Mouse (Mus musculus) spleen, postnatal 4 days (tissue): Measurements from ENCODE around the gene Gsg1l2.

ENCODE experiments used
- DNase-seq, 2 experiments: peaks; one replicate each; pipeline ENCODE4 v3.0.0; 2022; ENCODE audit warnings: low spot score in 2 of 2

Gene Gsg1l2

GRCm38 (mm10) chr11:67774379-67774778 is at the start of gene Gsg1l2:
Gsg1l2 (plus strand) TSS chr11:67774608.
- no peak for DNase-seq

- DNase-seq: no peak
Observed at GRCm38 (mm10) chr11:67727095-67727494, 47.3 kb upstream of the Gsg1l2 start.

DNA sequence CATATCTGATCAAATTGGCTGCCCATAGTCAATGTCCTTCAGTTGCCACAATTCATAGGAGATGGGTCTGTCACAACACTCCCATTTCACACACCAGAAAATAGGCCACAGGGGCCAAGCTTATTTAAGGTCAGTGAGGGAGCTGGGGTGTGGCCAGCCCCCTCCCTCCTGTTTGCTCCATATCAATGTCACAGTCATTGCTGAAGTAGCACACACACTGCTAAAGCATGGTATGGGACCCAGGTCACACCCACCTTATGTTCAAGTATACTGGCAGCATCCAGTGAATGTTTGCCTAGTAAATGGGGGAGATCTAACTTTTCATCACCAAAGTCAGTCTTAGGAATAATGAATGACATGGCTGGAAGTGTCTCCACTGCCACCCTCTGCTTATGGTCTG is 45.7 kb upstream of the Gsg1l2 start:
- DNase-seq: no peak

DNA sequence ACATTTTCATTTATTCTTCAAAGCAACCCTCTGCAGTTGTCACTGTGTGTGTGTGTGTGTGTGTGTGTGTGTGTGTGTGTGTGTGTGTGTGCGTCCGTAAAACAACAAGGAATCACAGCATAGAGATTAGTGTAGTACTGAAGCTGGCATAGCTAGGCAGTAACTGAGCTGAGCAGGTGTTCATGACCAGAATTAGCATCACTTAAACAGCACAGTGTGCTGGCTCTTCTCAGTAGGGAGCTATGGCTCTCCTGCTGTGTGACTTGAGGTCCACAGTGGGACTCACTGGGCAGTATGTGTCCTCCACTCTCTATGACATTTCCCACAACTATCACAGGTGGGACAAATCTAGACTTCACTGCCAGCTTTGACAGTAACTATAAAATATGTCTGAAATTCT is 43.4 kb upstream of the Gsg1l2 start:
- DNase-seq: no peak

DNA sequence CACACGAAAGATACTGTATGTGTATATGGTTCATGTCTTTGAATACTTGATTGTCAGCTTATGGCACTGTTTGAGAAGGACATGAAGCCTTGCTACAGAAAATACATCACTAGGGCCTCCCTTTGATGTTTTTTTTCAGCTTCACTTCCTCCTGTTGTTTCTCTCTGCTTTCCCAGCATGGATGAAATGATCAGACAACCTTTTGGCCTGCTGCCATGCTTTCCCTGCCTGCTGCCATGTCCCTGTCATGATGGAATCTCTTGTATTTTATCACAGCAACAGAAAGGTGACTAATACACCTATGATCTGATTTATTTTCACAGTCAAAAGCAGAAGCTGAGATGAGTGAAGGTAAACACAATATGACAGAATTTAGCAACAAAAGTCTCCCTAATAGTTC is 40.7 kb upstream of the Gsg1l2 start:
- no peak for DNase-seq

DNA sequence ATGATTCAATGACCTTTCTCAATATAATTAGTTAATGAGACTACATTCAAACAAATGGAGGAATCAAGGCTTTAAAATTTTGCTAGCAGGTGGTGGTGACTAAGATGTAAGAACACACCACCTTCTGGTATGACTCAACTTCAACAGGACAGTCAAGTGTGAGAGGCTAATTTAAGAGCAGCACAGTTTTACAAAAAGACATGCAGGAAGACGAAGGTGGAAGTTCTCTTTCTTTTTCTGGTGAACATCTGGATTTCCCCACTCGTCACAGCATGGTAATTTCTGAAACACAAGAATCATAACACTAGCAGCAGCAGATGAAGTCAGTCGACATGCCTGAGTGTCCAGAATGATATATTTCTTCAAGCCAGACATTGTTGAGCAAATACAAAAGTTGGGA is 39.8 kb upstream of the Gsg1l2 start:
- no peak for DNase-seq

DNA sequence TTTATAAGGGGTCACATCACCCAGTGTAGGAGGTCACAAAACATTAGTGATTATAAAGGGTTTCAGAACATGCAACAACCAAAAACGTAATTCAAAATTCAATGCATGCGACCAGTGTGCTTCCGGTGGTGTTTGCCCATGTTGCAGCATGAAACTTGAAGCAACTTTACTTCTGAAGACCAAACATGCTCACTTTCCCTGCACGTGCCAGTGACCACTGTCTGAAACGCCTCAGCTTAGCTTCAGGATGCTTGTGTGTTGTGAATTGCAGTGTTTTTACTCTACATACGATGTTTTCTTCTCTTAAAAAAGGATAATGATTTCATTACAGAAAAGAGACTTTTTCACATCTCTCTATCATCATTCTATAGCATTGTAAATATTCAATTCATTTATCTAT is 36.1 kb upstream of the Gsg1l2 start:
- no peak for DNase-seq

DNA sequence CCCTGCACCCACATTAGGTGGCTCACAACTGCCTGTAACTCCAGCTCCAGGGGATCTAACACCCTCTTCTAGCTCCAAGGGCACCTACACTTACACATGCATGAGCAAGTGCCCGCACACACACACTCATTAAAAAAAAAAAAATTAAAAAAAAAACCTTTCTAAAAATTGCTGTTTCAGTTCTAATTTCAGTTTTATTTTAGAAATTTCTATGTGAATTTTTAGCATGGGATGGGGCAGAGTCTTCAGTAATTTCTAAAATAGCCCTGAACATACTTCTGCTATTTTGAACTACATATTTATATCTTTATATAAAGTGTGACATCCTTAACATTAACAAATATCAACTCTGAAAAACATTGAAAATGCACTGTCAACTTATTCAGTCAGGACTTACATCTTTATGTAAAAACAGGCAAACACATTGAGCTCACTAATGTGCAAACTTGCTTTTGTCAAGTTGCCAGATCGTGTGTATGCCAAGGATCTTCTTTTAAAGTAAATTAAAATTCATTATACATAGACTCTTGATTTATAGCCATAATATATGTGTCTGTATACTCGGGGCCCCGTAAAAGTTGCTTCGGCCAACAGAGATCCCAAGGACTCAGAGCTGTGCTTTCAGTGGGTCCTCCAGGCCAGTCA is 35.4 kb upstream of the Gsg1l2 start:
- DNase-seq: no peak

GRCm38 (mm10) chr11:67741569-67741968 is 32.8 kb upstream of the Gsg1l2 start:
- DNase-seq: no peak

DNA sequence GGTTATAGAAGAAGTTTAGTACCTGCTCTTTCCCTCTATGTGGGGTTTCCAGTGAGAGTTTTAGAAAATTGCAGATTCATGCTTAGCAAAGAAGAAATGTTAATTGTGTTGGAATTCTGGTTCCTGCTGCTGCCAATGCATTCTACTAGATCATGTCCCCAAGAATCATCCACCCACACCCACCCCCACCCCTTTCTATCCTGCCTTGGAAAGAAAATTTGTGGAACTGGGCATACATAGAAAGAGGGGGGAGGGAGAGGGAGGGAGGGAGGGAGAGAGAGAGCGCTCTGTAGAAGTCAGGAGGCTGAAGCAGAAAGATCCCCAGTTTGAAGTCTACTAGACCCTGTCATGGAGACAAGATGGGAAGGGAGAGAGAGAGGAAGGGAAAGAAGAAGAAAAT is 18.1 kb upstream of the Gsg1l2 start:
- no peak for DNase-seq

- DNase-seq: no peak
Observed at GRCm38 (mm10) chr11:67757373-67758167, 16.8 kb upstream of the Gsg1l2 start.

DNA sequence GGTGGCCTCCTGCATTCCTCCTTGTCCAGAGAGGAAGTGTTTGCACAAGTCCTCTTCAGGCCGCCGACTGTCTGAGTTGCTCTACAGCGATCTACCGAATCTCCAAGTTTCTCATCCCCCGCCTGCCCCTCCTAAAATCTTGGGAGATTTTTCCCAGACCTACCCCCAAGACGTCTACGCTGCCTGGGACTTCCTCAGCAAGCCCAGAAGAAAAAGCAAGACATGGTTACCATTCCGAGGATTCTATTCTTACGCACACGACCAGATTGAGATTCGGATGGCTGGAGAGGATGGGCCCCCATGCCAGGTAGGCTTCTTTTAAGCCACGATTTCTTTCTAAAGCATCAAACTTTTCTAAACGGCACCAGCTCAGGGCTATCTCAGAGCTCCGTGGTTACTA is 3.4 kb upstream of the Gsg1l2 start, which contains the start of gene Glp2r:
Glp2r (minus strand) TSS at position 101 of the 400 bp plus-strand sequence.
- no peak for DNase-seq

- DNase-seq: no peak
Observed at GRCm38 (mm10) chr11:67771691-67772090, 2.7 kb upstream of the Gsg1l2 start.

GRCm38 (mm10) chr11:67772577-67772976 is 1.8 kb upstream of the Gsg1l2 start:
- no peak for DNase-seq

DNA sequence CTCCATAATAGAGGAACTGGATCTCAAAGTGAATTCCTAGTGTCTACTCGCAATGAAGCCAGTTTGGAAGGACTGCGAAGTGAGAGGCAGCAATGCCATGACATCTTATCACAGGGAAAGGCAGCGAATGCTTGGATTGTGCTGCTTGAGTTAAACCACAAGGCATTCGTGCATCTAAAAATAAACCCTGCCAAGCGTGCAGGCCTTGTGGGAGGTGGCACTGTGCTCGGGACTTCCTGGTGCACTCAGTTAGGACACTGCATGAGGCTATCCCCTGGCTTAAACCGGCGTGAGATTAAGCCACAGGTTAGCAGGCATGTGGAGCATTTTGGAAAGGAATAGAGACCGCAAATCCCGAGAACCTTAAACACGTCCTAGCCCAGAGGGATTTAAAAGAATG is 15.8 kb downstream of the Gsg1l2 start:
- no peak for DNase-seq

GRCm38 (mm10) chr11:67797931-67798330 is 23.5 kb downstream of the Gsg1l2 start, which contains the start of gene Dhrs7c:
Dhrs7c (plus strand) TSS chr11:67798187.
- no peak for DNase-seq

- DNase-seq: no peak
Observed at GRCm38 (mm10) chr11:67800130-67800723, 25.8 kb downstream of the Gsg1l2 start.

DNA sequence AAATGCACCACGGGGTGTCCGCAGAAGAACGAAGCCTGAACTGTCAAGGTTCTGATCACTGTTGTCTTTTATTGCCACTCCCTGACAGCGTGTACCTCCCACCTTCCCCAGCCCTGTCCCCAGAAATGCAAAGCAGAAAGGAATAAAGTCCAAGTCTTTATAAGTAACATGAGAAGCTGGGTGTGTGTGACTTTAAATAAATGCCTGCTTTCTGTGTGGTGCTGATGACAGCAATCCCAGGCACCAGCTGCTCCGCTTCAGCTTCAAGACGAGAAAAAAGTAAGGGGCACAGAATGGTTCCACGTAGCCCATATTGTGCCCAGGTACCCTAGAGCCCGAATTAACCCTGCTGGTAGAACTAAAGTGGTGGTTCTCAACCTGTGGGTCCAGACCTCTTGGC is 26.8 kb downstream of the Gsg1l2 start:
- no peak for DNase-seq

DNA sequence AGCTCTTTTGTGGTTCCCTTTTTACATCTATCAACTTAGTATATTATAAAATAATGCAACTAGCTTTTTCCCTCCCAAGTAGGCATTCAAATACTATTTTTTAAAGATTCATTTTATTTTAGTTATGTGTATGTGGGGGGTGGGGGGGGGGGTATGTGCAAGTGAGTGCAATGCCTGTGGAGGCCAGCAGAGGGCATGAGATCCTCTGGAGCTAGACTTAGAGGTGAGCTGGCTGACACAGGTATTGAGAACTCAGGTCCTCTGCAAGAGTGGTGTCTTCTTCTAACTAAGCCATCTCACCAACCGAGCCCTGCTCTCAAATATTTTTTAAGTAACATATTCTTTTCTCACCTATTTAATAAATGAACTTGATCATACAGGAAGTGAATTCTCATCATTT is 31.1 kb downstream of the Gsg1l2 start:
- no peak for DNase-seq

DNA sequence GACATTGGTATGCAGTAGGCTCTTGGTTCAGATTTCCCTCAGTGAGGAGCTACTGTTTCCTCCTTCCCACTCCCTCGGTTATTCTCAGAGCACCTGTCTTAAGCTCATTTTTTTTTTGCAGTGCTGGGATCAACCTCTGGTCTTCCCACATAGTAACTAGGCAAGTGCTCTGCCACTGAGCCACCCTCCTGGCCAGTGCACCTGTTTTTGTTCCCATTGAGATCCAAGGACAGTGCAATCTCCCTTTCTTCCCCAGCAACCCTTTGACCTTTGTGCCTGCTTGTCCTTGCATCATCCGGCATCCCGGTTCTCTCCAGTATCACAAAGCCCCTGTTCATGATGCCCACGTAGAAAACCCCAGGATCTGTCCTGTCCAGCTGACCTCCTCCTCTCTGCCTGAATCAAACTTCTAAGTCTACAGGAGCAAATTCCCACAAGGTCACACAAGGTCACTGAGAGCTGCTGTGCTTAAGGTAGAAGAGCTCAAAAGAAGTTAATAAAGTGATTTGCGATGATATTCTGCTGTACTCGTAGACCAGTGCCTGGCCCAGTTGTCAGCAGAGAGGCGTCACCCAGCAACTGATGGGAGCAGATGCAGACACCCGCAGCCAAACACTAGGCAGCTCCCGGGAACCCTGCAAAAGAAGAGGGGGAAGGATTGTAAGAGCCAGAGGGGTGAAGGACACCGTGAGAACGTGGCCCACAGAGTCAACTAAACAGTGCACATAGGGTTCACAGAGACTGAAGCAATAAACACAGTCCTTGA is 32.6 kb downstream of the Gsg1l2 start:
- DNase-seq: no peak

DNA sequence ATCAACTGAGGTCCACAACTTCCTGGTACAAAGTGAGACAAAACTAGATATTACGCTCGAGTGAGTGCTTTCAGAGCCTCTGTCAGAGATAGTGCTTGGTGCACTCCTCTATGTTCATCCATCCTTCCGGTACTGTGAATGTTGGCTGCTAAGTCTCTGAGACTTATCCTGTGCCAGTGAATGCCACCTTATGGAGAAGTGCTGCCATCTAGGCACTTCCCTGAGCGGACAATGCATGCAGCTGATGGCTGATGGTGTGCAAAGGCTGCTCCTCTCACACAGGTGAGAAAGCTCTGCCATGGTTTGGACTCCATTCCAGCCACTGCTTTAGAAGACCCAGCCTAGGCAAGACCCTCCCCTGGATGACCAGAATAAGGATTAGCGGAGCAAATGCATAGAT is 33.6 kb downstream of the Gsg1l2 start:
- DNase-seq: no peak

GRCm38 (mm10) chr11:67811535-67811934 is 37.1 kb downstream of the Gsg1l2 start:
- no peak for DNase-seq
